Mouse (Mus musculus): ENCODE measurements at regions not wholly inside any gene's neighbourhood (a gene's known extent, or its start where the extent isn't known, plus 50 kb on each side); places are given as distances from the start of the nearest gene placed in this dataset.

DNA sequence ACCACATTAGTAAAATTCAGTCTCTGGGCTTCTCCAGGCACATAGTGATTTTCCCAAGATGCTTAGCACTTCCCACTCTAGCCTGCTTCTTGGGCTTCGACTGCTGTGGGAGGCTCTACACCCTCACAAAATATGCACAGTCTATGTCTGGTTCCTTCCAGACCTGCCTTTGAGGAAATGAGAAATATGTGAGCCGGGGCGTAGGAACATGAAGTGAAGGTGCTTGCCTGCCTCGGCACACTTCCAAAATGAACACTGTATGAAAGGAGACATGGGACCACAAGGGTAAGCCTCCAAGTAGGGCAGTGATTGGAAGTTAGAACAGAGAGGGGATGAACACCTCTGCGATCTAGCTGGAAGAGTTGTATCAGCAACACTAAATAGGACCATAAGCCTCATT, 54.5 kb downstream of the Gm10260 start:
- DNase-seq (ENCODE audit: low read depth, low spot score), result no peak

DNA sequence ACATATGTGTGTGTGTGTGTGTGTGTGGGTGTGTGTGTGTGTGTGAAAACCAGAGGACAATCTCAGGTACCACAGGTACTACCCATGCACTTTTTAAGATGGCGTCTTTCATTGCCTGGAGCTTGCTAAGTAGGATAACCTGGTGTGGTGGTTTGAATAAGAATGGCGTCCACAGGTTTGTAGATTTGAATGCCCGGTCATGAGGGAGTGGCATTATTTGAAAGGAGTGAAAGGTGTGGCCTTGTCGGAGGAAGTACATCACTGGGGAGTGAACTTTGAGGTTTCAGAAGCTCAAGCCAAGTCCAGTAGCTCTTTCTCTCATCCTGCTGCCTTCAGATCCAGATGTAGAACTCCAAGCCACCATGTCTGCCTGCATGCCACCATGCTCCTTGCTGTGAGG, 55.9 kb downstream of the Gm10260 start:
- DNase-seq (ENCODE audit: low read depth, low spot score), result no peak

DNA sequence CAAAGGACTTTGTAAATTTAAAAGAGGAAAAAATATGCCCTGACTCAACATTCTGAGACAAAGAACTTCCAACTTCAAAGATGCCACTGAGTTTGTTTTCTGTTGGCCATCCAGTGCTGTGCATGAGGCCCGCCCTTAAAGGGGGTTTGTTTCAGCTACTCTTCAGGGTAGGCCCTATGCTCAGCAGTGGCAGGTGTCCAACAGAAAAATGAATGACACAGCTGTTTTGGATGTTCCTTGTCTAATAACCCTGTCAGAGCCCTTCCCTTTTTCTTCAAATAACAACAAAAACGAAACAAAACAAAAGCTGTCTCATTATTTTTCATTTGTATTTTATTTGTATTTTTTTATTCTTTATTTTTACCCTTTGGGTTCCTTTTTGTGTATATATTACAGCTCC, 61.5 kb downstream of the Gm10260 start:
- no peak for DNase-seq (ENCODE audit: low read depth, low spot score)

DNA sequence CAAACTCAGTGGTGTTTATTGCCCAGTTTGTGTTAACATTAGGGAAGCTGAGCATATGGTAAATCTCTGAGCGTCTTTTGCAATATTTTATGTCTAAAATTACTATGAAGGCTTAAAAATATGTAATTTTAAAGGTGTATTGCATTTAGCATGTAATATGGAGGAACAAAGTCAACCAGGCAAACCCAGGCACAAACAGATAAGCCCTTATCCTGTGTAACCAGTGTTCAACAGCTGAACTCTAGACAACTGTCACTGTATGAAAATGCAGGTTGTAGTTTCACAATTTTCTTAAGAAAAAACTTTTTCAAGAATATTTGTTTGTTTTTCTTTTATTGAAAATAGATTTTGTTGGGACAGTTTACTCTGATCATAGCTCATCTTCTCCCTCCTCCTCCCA, 62.1 kb downstream of the Gm10260 start:
- no peak for DNase-seq (ENCODE audit: low read depth, low spot score)

GRCm38 (mm10) chr13:97697262-97697661, 63.2 kb downstream of the Gm10260 start:
- DNase-seq (ENCODE audit: low read depth, low spot score), result no peak

- no peak for DNase-seq (ENCODE audit: low read depth, low spot score)
These were observed 65.4 kb downstream of the Gm10260 start for GRCm38 (mm10) chr13:97695022-97695421.

DNA sequence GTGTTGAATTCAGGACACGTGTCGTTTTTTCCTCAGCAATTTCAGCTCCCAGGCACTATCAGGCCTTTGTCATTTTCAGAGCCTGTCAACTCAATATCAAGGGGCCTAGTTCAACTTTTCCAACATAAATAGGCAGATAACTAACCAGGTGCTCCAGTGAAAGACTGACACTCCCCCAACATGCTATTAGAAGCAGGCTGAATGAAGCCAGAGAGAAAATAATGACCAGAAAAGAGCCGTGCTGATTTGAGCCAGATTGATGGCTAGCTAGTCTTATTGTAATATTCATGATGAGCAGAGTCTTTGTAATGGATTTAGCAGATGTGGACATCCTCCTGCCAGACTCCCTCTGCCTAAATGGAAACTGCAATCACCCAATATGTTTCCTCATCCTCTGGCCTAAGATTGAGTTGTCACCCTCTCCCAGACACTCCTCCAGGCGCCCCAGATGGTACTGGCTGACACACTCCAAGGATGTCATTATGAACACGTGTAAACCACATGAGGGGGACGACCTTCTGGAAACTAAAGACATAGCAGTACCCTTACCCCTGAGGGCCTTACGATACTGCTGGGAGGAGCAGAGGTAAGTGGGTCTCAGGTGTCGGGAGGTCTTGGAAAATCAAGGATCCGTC, 66.0 kb downstream of the Gm10260 start:
- DNase-seq (ENCODE audit: low read depth, low spot score), result no peak

DNA sequence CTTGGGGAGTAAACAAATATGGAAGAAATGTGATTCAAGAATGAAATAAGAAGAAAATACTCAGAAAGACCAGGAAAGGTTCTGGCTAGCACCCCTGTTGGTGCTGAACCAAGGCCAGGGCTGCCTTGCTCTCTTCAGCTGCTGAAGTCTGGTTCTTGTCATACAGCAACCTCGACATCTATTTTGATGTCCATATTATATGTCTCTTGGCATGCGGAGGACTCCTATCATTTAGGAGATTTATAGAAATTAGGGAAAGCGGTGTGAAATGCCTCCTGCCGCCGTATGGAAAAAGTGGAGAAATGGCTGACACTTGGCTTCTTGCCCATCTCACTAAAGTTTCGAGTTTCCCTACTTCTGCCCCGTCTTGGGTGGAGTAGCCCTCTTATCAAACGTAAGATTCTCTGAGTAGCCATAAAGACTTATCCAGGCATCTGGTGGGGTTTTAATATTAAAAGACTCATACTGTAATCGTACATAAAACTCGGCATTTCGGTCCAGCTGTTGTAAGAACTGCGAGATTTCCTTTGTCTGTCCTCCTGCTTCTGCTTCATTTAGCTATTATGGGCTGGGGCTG, 72.0 kb downstream of the Gm10260 start:
- DNase-seq (ENCODE audit: low read depth, low spot score), result no peak

GRCm38 (mm10) chr13:97683836-97684235, 76.6 kb downstream of the Gm10260 start:
- no peak for DNase-seq (ENCODE audit: low read depth, low spot score)

DNA sequence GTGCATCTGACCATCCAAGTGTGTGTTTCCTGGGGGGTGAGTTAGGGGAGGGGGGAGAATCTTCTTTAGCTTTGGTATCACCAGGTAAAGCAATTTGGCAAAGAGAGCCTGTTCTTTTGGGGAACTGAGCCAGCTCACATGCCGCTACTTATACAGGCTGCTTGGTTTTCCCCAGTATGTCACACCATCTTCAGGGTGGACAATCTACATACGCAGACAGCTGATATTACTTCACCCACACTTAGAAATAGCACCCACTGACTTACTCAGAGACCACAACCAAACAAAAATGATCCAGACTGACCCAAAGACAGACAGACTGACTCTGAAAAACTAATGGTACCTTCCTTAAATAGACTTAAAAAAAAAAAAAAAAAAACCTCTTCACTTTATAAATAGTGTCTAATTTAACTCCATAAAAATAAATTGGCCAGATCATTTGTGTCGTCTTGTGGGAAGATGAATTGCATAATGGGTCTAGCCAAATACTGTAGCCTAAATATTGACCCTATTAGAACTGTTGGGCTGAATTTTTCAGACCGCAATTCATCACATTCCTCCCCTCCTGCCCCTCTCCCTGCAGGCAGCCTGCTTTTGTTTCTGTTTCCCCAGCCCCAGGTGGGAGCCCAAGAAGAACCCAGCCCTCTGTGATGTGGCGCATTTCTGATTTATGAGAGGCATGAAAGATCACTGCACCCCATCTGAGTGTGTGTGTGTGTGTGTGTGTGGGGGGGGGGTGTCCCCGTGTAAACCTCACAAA, 79.0 kb downstream of the Gm10260 start:
- peak; percentile 29 for DNase-seq (ENCODE audit: low read depth, low spot score)

DNA sequence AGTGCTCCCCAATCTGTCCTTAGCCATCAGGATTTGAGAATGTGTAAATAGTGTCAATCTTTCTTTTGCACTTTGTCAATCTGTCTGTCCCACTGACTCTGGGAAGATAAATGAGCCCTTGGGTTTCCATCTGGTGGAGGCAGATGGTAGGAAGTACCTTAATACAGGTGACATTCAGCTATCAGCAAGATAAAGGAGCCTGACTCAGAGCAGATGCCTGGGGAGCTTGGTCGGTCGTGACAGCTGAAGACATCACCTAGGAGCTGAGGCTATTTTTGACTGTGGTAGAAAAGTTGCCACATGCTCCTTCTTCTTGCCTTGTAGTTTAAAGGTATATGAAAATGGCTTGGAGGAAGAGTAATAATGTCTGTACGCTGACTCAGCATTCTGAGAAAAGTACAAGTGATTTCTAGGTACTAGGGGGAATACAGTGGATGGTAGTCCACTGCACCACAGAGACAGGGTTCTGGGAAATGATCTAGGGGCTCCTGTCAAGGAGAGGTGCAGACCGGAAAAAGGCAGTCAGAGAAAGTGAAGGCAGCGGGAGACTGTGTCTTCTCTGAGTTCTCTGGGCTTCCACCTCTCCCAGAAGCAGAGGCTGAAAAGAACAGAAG, 80.0 kb downstream of the Gm10260 start:
- no peak for DNase-seq (ENCODE audit: low read depth, low spot score)

DNA sequence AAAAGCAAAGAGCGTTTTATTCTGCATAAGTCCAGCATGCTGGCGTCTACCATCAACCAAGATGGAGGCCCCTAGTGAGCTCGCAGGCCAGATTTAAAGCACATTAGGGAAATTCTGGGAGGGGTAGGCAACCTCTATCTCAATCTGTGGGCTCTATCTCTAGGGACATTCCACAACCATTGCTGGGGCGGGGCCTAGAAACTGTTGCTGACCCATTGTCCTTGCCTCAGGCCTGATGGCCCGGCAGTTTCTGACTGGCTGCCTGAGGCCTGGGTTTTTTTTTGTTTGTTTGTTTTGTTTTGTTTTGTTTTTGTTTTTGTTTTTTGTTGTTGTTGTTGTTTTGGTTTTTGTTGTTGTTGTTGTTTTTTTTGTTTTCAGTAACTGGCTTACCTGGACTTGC, 81.4 kb downstream of the Gm10260 start:
- DNase-seq (ENCODE audit: low read depth, low spot score), result no peak

GRCm38 (mm10) chr13:97676536-97677048, 83.8 kb downstream of the Gm10260 start:
- DNase-seq (ENCODE audit: low read depth, low spot score), result no peak

- no peak for DNase-seq (ENCODE audit: low read depth, low spot score)
These were observed 87.3 kb downstream of the Gm10260 start for GRCm38 (mm10) chr13:97673107-97673506.

DNA sequence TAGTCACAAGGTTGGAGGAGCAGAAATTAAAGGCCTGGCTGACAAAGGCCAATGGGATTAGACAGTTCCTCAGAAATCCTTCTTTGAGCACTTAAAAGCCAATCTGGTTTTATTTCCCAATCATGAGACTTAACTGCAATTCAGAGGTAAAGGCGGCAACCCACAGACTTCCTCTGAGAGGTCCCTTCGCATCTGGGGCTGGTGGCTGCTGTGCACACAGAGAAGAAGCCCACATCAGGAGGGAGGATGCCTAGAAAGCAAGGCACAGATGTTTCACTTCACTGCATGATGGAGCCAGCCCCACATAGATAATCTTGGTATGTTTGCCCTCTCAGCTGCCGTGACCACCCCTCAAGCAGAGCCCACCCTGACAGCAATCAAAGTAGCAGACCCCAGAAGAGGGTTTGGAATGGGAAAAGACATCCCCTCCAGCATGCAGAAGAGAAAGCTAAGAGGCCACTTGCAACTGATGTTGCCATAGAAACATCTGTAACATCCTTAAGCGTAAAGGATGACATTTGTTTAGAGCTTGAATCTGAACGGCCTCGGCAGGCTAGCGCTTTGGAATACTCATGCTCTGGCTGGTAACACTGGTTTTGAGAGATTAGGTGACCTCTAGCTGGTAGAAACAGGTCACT, 88.3 kb downstream of the Gm10260 start:
- DNase-seq (ENCODE audit: low read depth, low spot score), result peak; percentile 18

DNA sequence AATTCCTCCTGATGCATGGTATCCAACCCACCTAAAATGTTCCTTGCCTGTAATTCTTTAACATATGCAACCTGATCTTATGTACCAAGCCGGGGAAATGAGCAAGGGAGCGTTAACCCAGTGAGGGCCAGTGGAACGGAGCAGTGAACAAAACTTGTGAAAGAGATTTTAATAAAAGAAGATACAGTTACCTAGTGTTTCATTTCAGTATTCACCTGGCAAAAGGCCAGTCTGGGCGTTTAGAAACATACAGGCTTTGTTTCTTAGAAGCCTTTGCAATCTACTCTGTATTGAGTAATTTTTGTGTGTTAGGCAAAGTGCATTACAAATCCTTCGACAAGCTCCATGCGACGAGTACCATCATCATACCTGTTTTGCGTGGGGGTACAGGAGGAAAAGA, 91.1 kb downstream of the Gm10260 start:
- no peak for DNase-seq (ENCODE audit: low read depth, low spot score)

- no peak for DNase-seq (ENCODE audit: low read depth, low spot score)
These were observed 91.5 kb downstream of the Gm10260 start for GRCm38 (mm10) chr13:97668910-97669309.

DNA sequence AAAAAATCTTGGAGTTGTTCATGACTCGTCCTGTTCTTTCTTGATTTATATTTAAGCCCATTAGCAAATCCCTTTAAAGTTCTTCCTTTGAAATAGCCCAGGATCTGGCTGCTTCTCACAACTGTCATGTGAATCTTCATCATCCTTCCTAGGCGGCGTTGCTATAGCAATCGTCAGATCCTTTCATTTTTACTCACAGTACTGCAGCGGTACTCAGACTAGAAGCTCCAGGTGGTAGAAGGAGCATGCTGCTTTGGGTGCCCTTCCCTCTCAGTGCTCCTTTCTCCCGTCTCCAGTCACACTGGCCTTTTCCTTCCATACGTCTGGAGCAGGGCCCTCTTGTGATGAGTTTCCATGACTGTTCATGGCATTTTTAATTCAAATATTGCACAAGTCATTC, 93.1 kb downstream of the Gm10260 start:
- no peak for DNase-seq (ENCODE audit: low read depth, low spot score)

- no peak for DNase-seq (ENCODE audit: low read depth, low spot score)
These were observed 93.7 kb downstream of the Gm10260 start for GRCm38 (mm10) chr13:97666761-97667160.

GRCm38 (mm10) chr13:97665226-97665625, 95.2 kb downstream of the Gm10260 start:
- DNase-seq (ENCODE audit: low read depth, low spot score), result no peak

DNA sequence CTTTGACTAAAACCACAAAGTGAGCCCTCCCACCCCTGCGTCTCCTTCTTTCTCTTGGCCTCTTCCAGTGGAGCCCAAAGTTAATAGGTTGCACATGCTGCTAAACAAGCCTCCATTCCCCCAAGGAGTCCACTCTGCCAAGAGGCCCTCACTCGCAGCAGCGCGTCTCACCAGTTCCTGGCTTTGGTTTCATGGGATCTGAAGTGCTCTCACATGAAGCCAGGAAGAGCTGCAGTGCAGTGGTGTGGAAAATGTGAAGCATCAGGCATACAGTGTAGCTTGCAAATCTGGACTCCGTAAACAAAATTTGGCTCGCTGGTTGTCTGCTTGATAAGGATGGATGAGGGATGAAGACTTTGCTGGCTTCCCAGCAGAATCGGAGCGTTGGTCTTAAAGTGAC, 97.7 kb downstream of the Gm10260 start:
- no peak for DNase-seq (ENCODE audit: low read depth, low spot score)

DNA sequence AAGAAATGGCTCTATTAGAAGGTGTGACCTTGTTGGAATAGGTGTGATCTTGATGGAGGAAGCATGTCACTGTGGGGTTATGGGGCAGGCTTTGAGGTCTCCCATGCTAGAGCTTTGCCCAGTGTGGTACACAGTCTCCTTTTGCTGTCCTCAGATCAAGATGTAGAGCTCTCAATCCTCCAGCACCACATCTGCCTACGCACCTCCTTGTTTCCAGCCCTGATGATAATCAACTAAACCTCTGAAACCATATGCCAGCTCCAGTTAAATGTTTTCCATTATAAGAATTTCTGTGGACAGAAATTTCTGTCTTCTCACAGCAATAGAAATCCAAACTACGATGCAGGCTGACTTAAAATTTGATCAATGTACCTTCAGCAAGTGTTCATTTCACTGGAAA, 103.8 kb downstream of the Gm10260 start:
- no peak for DNase-seq (ENCODE audit: low read depth, low spot score)

Data from CD4-positive helper T cell, adult 2 months (primary cell).